Mouse (Mus musculus) layer of hippocampus, adult 18-20 months (tissue): ENCODE measurements around the gene Traf3. TPM values are rescaled to one million over a fixed set of nuclear protein-coding genes. Genes with fewer than 3 reads are reported as not detected.

ENCODE experiments used
- DNase-seq, 2 experiments: peaks; one replicate each; pipeline ENCODE4 v3.0.0; 2022; ENCODE audit warnings: low spot score in 2 of 2
- total RNA-seq, 2 experiments: library from RNA; stranded (reverse); gene quantifications; 2 replicates each; pipeline ENCODE4 v1.2.3; 2021

Traf3 gene
- total RNA-seq, 2 experiments from 2014 or later = 53.6 to 53.7 TPM

DNA sequence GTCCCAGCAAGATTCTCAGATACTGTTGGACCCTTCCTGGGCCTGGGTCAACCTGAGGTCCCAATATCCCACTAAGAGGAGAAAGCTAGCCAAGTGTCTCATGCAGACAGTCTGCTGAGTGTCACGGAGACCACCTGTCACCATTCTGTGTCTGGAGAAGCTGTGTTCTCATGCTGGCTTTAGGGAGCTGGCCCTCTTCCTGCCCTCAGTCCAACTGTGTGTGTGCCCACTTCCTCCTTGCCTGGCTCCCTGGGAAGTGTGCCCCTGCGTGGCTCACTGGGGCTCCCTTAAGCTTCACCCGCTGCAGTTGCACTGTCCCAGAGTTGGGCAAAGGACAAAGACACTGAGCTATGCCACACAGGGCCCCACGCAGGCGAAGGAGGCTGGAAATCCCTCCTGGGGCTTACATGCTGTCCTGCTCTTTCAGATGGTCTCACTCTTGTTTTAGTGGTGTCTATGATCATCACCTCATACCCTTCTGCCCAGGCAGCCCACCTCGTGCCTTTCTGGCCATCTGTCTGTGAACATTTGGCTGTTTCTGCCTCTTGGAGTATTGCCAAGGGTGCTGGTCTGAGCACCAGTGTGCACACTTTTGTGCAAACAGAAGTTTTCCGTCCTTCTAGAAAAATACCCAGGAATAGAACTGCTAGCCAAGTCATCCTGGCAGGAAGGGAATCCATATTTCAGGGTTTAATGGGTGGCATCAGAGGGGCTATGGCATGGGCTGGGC, 13.0 kb upstream of the Traf3 start:
- DNase-seq = no peak

DNA sequence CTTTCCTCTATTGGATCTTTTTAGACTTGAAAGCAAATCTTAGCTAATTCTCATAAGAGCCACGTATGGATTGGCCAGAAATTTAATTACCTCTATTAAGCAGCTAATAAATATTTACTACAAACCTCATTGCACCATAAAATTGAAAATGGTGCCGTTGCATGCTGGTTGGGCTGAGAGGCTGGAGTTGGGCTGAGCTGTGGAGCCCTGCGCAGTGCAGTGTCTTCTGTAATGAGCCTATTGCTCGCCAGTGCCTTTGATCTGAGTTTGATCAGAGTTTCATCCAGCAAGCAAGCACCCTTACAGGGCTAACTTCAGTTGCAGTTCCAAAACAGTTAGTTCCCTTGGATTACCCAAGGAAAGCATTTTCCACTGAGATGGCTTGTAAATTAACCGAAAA, 12.2 kb upstream of the Traf3 start:
- DNase-seq = no peak

DNA sequence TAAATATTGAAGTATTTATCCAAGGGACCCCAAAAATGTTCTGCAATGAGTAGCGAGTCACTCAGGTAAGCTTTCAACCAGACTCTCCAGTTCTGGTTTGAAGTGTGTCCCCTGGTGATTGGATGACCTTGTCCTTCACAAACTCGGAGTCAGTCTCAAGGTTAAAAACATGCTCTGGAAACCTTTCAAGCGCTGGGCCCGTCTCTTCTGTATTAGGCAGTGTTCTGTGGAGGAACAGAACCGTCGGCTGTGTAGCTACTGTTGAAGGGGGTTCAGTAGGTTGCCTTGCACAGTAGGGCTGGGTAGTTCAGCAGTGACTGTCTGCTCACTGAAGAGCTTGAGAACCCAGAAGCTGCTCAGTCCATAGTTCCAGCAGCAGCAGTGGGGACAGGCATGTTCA, 11.5 kb upstream of the Traf3 start:
- no peak for DNase-seq

DNA sequence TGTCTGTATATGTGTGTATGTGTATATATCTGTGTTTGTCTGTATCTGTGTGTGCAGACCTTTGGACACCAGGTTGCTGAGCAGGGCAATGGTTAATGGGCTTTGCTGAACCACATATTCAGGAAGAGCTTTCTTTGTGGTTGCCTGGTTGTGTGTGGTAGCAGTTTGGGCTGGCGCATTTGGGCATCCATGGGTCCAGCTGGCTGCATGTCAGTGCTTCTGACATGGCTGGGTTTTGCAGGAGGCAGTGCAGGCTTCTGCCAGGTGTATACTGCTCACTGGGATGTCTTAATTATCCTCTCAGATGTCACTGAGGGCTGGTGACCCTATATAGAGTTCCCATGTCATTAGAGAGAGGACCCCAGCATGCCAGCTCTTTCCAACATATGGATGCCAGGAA, 10.4 kb upstream of the Traf3 start:
- DNase-seq = no peak

DNA sequence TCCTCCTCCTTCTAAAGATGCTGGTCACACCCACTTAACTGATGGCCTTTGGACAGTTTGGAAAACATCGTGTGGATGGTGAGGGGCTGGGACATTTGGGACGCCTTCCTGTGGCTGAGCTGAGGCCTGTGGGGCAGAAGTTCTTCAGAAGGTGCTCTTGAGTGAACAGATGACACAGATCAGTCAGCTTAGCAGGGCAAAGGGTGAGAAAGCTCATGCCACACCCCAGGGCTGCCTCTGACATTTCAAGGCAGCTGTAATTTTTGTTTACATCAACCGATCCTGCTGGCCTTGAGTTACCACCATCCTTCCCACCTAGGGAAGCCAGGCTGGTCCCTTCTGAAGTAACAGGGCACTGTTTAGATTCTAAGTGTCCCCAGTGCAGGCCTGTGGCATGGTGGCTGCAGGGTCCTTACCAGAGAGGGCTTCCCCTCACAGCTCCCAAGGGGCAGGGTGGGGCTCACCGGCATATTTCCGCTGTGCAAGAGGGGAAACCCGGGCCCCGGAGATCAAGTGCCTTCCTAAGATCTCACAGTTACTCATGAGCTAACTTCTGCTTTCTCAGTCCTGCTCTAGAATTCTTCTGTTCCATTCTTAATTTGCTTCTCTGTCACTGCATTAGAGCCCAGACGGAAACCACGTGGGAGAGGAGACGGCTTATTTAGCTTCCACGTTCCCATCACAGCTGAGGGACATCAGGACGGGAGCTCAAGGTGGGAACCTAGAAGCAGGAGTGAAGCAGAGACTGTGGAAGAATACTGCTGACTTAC, 6.3 kb upstream of the Traf3 start:
- peak in 1 of 2 experiments; percentile 13 for DNase-seq

DNA sequence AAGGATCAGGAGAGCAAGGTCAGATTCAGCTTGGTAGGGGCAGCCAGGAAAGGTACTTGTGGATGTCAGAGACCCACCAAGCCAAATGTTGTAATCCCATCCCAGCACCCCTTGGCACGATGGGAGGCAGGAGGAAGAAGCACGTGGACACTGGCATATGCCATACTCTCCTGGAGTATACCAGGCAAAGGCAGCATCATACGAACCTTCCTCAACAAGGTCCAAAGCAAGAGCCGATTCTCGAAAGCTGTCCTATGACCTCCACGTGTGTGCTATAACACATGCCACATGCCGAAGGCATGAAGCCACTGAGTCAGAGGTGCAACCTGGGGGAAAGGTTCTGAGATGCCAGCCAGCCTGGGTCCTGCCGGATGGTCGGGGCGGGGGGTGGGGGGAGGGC, 5.3 kb upstream of the Traf3 start:
- no peak for DNase-seq

DNA sequence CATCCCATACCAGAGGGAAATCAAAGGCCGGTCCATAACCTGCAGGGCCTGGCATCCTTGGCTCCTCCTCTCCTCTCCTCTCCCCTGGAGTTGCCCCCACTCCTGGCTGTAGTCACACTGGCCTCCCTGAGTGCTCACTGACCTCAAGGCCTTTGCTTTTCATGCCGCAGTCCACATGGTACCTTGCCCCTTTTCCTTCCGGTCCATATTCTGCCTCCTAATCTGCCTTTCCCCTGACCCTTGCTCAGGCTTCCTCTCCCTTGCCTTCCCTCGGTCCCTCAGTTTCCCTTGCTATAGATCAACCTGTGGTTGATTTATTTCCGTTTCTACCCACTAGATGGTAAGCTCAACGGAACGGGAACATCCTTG, 4.2 kb upstream of the Traf3 start:
- DNase-seq = no peak

DNA sequence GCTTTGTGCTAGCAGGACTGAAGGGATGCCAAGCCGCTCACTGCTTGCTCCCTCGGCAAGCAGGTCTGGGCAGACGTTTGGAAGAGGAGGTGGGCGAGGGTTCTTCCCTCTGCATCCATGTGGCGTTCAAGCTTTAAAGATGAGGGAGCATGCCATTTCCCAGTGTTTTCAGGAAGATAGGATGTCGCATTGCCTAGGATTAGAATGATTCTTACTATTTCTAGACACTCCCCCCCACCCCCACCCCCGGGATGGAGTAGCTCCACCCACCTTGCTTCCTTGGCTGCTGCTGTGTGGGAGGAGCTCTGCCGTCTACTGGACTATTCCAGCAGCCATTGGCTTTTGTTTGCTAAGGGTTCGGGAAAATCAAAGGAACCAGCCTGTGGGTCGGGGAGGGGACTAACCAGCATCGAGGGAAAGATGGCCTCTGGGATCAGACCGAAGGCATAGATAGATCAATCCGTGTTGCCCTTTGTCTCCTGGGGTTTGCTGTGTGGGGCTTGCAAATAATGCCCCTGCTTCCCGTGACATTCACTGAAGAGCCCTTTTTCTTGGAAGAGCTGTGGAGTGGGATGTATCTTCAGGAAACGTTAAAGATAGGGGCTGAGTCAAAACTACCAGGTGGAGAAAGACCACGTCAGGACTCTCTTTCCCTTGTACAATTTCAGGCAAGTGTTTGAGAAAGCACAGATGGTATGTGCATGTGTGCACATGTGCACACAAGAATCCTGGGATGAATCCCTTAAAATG, 3.7 kb upstream of the Traf3 start:
- peak; percentile 35 to 53 for DNase-seq

DNA sequence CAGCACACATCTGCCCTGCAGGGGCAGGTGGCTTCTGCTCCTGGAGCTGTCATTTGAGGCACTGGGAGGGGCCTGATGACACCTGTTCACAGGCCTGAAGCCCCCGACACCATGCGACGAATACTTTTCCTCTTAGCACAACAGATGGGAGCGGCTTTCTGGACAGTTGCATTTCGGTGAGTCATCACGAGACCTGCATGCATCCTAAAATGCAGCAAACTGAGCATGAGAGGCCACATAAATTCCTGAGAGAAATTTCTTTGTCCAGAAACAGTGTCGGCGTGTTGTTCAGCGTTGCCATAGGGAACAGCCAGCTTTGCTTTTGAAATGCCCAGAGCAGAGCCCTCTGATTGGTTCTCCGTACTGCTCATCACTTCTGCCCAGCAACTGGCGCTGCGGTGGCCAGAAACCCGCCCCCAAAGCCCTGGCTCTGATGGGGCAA, 1.8 kb upstream of the Traf3 start:
- DNase-seq = peak; percentile 81 to 94

DNA sequence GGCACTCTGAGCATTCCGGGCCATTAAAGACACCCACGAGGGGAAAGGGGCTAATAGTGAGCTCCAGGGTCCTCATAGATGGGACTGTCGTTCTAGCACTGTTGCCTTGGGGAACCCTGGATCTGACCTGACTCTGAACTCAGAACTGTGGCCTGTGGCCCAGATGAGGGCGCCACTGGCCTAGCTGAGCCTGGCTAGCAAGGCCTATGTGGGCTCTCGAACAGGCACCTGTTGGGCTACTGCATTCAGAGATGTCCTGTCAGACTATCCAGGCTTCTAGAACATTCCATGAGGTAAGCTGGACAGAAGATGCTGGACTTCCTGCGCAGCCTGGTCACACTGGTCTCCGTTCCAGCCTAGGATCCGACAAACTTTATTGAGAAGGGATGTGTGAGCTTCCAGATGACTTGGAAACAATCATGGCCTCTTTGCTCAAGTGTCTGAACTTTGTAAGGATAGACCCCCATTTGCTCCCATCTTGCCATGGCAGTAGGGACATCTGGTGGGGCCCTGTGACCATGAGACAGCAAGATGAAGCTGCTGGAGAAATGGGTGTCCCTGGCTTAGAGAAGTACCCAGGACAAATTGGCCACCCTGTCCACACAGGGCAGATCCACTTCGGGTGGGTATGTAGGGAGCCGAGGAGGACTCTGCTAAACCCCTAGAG, 891 bp upstream of the Traf3 start:
- peak in 1 of 2 experiments; percentile 44 for DNase-seq

DNA sequence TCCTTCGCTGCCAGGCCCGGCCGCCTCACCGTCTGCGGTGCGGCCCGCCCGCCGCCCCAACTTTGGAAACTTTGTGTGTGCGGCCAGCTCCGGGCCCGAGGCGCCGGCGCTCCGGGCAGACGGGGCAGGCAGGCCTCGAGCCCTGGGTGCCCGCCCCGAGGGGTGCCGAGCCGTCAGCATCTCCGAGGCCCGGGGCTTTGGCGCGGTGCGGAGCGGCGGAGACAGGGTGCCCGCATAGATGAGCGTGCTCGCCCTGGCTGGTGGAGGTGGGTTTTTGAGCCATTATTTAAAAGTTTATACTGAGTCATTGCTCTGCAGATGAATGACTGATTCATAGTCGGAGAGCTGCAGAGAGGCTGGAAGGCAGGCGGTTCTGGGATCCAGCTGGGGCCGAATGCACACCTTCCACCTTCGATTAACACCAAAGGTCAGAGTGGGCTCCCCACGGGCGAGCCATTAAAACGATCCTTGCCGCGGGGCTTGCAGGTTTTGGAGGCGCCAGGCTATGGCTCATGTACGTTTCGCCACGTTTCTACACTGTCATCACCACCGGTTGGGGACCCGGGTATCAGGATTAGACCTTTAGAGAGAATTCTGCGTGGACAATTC, 615 bp downstream of the Traf3 start:
- DNase-seq = peak in 1 of 2 experiments; percentile 43

DNA sequence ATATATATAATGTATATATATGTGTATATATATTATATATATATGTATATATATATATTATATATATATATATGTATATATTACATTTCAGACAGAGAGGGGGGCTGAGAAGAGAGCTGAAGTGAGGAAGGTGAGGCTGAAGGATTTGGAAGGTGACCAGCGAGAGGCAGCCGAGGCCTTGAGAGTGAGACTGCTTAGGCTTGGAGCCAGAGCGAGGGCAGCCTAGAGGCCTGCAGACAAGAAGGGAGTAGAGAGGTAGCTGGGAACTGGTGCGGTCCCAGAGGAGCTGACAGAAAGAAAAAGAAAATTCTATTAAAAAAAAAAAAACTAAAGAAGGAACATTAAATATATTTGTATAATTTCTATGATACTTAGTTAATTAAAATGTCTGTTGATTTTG, 2.7 kb downstream of the Traf3 start:
- no peak for DNase-seq

DNA sequence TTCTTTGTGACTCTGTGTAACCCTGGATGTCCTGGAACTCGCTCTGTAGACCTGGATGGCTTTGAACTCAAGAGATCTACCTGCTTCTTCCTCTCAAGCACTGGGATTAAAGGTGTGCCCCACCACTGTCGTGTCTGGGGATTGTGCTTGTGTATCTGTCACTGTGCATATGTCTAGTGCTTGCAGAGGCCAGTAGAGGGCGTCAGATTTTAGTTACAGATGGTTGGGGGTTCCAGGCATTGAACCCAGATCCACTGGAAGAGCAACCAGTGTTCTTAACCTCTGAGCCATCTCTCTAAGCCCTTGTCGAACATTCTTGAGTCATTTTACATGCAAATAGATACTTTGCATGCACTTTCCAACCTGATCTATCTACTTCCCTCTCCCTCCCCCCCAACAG, 12.6 kb downstream of the Traf3 start:
- DNase-seq = no peak

DNA sequence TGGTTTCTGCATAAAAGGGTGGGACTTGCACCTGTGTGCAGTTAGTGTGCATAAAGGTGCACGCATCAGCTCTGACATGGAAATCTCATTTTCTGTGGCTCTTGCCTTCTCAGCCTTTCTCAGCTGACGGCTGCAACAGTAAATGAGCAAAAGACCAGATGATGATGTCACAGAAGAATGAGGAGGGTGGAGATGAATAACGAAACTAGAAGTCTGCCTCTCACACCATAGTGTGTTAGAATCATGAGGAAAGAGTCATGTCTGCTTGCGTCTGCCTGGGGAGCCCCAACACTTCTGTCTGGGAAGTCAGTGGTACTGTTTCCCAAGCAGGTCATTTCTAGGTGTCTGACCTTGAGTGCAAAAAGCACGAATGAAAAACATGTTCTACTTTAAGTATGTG, 15.7 kb downstream of the Traf3 start:
- DNase-seq = no peak

DNA sequence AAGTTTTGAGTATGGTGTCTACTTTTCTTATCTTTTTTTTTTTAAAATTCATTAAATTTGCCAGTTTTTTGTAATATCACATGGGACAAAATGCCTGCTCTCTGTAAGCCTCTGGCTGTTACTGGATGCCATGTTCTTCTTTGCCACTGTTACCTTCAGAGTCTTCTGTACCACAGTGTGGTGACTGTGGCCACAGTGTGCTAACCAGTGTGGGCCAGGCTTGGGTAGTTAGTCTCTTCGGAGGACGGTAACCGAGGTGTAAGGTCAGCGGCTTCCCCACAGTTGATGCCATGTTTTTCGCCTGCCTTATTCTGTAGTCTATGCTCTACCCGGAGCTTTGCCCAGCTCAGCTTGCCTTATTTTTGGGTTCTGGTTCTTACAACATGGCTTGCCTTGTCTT, 16.2 kb downstream of the Traf3 start:
- no peak for DNase-seq

DNA sequence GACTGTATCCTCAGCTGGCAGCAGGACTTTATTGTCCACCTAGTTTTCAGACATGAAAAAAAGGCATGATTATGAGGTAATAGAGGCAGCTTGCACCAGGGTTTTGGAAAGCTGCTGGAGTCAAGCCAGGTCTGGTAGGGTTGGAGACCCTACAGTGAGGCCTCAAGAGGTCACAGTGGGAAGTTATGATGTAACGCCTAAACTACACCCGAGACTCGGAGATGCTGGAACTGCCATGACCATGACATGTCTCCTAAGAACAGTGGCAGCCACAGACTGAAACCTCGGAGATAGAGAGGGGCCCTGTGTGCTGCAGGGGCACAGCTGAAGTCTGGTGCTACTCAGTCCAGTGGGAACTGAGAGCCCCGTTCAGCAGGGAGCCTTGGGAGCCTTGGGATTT, 18.3 kb downstream of the Traf3 start, which contains the start of gene 4930595D18Rik:
4930595D18Rik (minus strand) TSS at position 16 of the 400 bp plus-strand sequence.
- DNase-seq = no peak

DNA sequence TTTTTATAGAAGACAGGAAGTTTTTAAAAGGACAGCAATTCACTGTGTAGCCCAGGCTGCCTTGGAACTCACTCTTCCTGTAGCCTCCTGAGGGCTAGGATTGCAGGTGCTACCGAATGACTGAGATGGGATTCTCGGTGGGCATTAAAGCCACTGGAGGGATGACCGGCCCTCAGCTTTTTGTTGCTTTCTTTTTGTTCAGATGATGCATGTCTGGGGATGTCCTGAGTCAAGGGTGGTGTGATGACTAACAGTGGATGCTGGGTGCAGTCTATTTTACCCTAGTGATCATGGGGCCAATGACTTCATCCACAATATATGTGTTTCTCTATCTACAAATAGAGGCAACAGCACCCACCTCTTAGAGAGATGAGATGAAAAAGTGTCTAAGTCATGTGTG, 20.8 kb downstream of the Traf3 start:
- no peak for DNase-seq

DNA sequence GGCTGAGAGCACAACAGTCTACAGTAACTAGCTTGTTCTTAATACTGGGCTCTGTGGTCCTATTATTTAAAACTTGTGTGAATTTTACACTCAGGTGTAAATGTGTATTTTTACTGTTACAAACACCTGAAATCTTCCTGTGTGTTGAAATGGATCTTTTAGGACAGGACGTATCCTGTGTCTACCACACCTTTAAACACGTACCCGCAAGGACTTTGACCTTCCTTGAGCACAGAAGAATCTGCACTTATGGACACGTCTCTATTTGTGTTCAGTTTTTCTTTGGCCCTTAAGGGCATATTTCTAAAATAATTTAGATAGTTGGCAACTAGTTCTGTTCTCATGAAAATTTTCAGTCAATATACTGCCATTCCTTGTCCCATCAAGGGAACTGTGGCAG, 22.1 kb downstream of the Traf3 start:
- no peak for DNase-seq

DNA sequence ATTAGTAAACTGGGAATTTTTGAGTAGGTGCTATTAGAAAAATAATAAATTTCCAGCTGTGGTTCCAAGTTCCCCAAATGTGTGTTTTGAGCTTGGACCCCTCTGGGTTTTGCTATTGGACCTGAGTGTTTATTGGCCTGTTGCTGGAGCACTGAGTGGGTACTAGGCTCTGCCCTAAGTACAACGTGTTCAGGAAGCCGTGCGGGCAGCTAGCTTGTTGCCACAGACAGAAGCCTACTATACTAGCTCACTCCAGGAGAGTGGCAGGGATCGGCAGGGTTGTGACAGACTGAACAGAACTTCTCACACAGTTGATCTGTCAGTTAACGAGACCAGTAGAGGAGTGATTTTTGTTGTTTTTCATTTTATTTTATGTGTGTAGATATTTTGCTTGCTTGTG, 24.2 kb downstream of the Traf3 start:
- no peak for DNase-seq

DNA sequence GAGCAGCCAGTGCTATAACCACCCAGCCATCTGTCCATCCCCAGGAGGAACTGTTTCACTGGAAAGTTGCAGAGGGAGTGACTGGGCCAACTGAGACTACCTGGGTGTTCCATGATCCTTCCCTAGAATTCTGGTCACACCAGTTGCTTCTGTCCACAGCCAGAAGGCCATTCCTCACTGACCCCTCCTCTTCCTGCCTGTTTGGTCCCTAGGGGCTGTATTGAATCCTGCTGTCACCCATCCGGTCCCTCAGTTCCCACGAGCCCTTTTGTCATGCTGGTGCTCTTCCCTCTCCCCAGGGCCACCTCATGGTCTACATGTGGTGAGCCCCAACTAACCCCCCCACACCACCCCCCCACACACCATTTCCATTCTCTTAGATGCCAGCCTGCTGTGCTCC, 24.7 kb downstream of the Traf3 start:
- no peak for DNase-seq

DNA sequence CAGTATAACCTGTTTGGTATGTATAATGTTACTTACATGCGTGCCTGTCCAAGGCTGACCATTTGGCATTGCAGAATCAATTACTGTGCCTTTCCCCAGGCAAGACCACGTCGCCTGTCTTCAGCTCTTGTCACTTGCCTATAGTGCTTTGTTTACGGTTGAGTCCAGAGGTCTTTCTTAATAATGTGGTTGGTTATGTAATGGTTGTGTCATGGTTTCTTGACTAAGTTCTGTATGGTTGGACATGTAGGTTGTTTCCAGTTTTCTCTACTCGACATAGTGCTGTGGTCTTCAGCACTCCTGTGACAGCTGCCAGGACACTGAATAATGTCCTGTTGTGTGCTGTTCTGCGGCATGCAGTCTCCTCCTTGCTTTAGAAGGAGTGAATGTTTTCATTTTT, 26.6 kb downstream of the Traf3 start:
- DNase-seq = no peak
